Mouse (Mus musculus) hindbrain, embryonic 12.5 days (tissue): ENCODE measurements around the gene Ube2g1. TPM values are rescaled to one million over a fixed set of nuclear protein-coding genes. Genes with fewer than 3 reads are reported as not detected.

ENCODE experiments used
- ATAC-seq: fragments of 200-750 bp; cut with Nextera tagmentation; 2 replicates; pipeline ENCODE4 v1.8.0; 2017; ENCODE audit warnings: moderate TSS enrichment; ENCODE audit not compliant: low FRiP score
- H3K27ac ChIP-seq: fragments of 300-500 bp; sonication (generic); 2 replicates; pipeline ENCODE4 v1.5.1; 2016; ENCODE audit warnings: mild to moderate bottlenecking
- H3K27me3 ChIP-seq: fragments of 300-500 bp; sonication (generic); 2 replicates; pipeline ENCODE4 v1.6.1; 2016; ENCODE audit warnings: mild to moderate bottlenecking
- H3K36me3 ChIP-seq: fragments of 300-500 bp; sonication (generic); 2 replicates; pipeline ENCODE4 v1.6.1; 2016; ENCODE audit warnings: mild to moderate bottlenecking
- H3K4me1 ChIP-seq: fragments of 300-500 bp; sonication (generic); 2 replicates; pipeline ENCODE4 v1.6.1; 2016
- H3K4me2 ChIP-seq: fragments of 300-500 bp; sonication (generic); replicated peaks from 2 replicates; pipeline ENCODE4 v1.6.1; 2016; ENCODE audit warnings: mild to moderate bottlenecking
- H3K4me3 ChIP-seq: fragments of 300-500 bp; sonication (generic); 2 replicates; pipeline ENCODE4 v1.5.1; 2016; ENCODE audit warnings: mild to moderate bottlenecking
- H3K9ac ChIP-seq: fragments of 300-500 bp; sonication (generic); 2 replicates; pipeline ENCODE4 v1.6.1; 2016; ENCODE audit warnings: mild to moderate bottlenecking, moderate library complexity
- H3K9me3 ChIP-seq: fragments of 300-500 bp; sonication (generic); replicated peaks from 2 replicates; pipeline ENCODE4 v1.6.1; 2016; ENCODE audit warnings: mild to moderate bottlenecking
- WGBS: fragments of 180-500 bp; shearing (Covaris S2); methylation state at CpG from one replicate; pipeline ENCODE4 v1.1.7; 2016; 5-methylcytosine and 5-hydroxymethylcytosine counted together
- microRNA-seq: library from miRNA; unstranded; fragments of <30 nt; microRNA quantifications from one replicate; pipeline ENCODE4, GENCODE M21; 2017
- polyA plus RNA-seq: library from polyadenylated mRNA; unstranded; fragments of >200 nt; fragmentation: Nextera tagmentation; extraction: Ambion mirVana; gene quantifications from 2 replicates; pipeline ENCODE4 v1.2.1, GENCODE M21; 2016

Gene Ube2g1
- polyA plus RNA-seq, 1 experiment from 2014 or later = 115 TPM

GRCm38 (mm10) chr11:72712721-72713120, 105.6 kb downstream of the Ube2g1 start:
- 95% methylated on average over 5 of the region's 5 CpGs for WGBS
- Histone ChIP-seq H3K9me3 (no peaks in the 10 kb centered on the region), H3K4me1 (no peaks in the 10 kb centered on the region), H3K27me3 (no peaks in the 10 kb centered on the region), H3K9ac (no peak overlapping the region), H3K4me3 (no peak overlapping the region), H3K27ac (no peak overlapping the region), H3K4me2 (no peak overlapping the region), H3K36me3 (peaks cover 23% of the 10 kb centered on the region)
- no peak for ATAC-seq

- no peak for ATAC-seq
- Histone ChIP-seq H3K9ac (no peak overlapping the region), H3K27ac (no peak overlapping the region), H3K4me3 (no peak overlapping the region), H3K27me3 (no peaks in the 10 kb centered on the region), H3K4me2 (no peak overlapping the region), H3K4me1 (no peaks in the 10 kb centered on the region), H3K36me3 (peaks cover 23% of the 10 kb centered on the region), H3K9me3 (no peaks in the 10 kb centered on the region)
- 93% methylated on average over 3 of the region's 3 CpGs for WGBS
Observed at GRCm38 (mm10) chr11:72718161-72718560, 111.1 kb downstream of the Ube2g1 start.

- H3K9me3 ChIP-seq = no peaks in the 10 kb centered on the region
- no peaks in the 10 kb centered on the region for H3K27me3 ChIP-seq
- 59% methylated on average over 2 of the region's 2 CpGs for WGBS
- no peak overlapping the region for H3K27ac ChIP-seq
- no peak overlapping the region for H3K4me3 ChIP-seq
- no peaks in the 10 kb centered on the region for H3K4me1 ChIP-seq
- no peak overlapping the region for H3K4me2 ChIP-seq
- 0 out of 2 replicates have a peak, but pooled peaks cover 17% of the 10 kb centered on the region for H3K36me3 ChIP-seq
- H3K9ac ChIP-seq = no peak overlapping the region
- ATAC-seq = no peak
Observed at GRCm38 (mm10) chr11:72723165-72723564, 116.1 kb downstream of the Ube2g1 start.

- no peak overlapping the region for H3K4me2 ChIP-seq
- no peak overlapping the region for H3K27ac ChIP-seq
- H3K4me3 ChIP-seq = no peak overlapping the region
- H3K9me3 ChIP-seq = no peaks in the 10 kb centered on the region
- no peaks in the 10 kb centered on the region for H3K27me3 ChIP-seq
- no peaks in the 10 kb centered on the region for H3K4me1 ChIP-seq
- ATAC-seq = no peak
- H3K9ac ChIP-seq = no peak overlapping the region
- H3K36me3 ChIP-seq = peaks cover 23% of the 10 kb centered on the region
Observed at GRCm38 (mm10) chr11:72723871-72724270, 116.8 kb downstream of the Ube2g1 start.

GRCm38 (mm10) chr11:72726023-72726422, 118.9 kb downstream of the Ube2g1 start:
- Histone ChIP-seq H3K4me1 (no peaks in the 10 kb centered on the region), H3K4me2 (no peak overlapping the region), H3K27ac (no peak overlapping the region), H3K9ac (no peak overlapping the region), H3K9me3 (no peaks in the 10 kb centered on the region), H3K4me3 (no peak overlapping the region), H3K27me3 (no peaks in the 10 kb centered on the region), H3K36me3 (peaks cover 38% of the 10 kb centered on the region)
- ATAC-seq = no peak

- no peak overlapping the region for H3K27ac ChIP-seq
- H3K4me3 ChIP-seq = no peak overlapping the region
- peaks cover 53% of the 10 kb centered on the region for H3K36me3 ChIP-seq
- H3K9ac ChIP-seq = no peak overlapping the region
- H3K27me3 ChIP-seq = no peaks in the 10 kb centered on the region
- 94% methylated on average over 3 of the region's 3 CpGs for WGBS
- no peak for ATAC-seq
- no peaks in the 10 kb centered on the region; the same call in 1 of the 2 replicates for H3K4me1 ChIP-seq
- H3K4me2 ChIP-seq = no peak overlapping the region
- H3K9me3 ChIP-seq = no peaks in the 10 kb centered on the region
Observed at GRCm38 (mm10) chr11:72733736-72734135, 126.7 kb downstream of the Ube2g1 start.

- Histone ChIP-seq H3K4me1 (no peaks in the 10 kb centered on the region; the same call in 1 of the 2 replicates), H3K27ac (no peak overlapping the region), H3K9me3 (no peaks in the 10 kb centered on the region), H3K4me2 (no peak overlapping the region), H3K36me3 (peaks cover 56% of the 10 kb centered on the region), H3K27me3 (no peaks in the 10 kb centered on the region), H3K9ac (no peak overlapping the region), H3K4me3 (no peak overlapping the region)
- ATAC-seq = no peak
- 84% methylated on average over 4 of the region's 4 CpGs for WGBS
Observed at GRCm38 (mm10) chr11:72734840-72735518, 127.9 kb downstream of the Ube2g1 start.

- no peak for ATAC-seq
- H3K4me2 ChIP-seq = no peak overlapping the region
- H3K27me3 ChIP-seq = no peaks in the 10 kb centered on the region
- no peaks in the 10 kb centered on the region; the same call in 1 of the 2 replicates for H3K4me1 ChIP-seq
- no peak overlapping the region for H3K27ac ChIP-seq
- no peaks in the 10 kb centered on the region for H3K9me3 ChIP-seq
- 68% methylated on average over 2 of the region's 2 CpGs for WGBS
- H3K36me3 ChIP-seq = peaks cover 56% of the 10 kb centered on the region
- H3K4me3 ChIP-seq = no peak overlapping the region
- no peak overlapping the region for H3K9ac ChIP-seq
Observed at GRCm38 (mm10) chr11:72735519-72735860, 128.4 kb downstream of the Ube2g1 start.

Small RNAs within 50 kb of the gene (microRNA-seq; reads per million reads assigned to microRNA genes)
- not detected for gene Gm25678

Other genes starting within 250 kb of the Ube2g1 start
- 6.6 and 7.9 TPM in 2 replicates for gene Tekt1, start 244.8 kb upstream of the Ube2g1 start, polyA plus RNA-seq
- 14.5 and 15.3 TPM in 2 replicates for gene Smtnl2, start 195.6 kb upstream of the Ube2g1 start, polyA plus RNA-seq
- 0.32 TPM in 1 of 2 replicates, not detected in the other for gene Ggt6, start 171.8 kb upstream of the Ube2g1 start, polyA plus RNA-seq
- 112 and 123 TPM in 2 replicates for gene Mybbp1a, start 165.9 kb upstream of the Ube2g1 start, polyA plus RNA-seq
- 8.8 and 9.3 TPM in 2 replicates for gene Spns2, start 117.4 kb upstream of the Ube2g1 start, polyA plus RNA-seq
- 0.15 TPM in 1 of 2 replicates, not detected in the other for gene Spns3, start 56.8 kb upstream of the Ube2g1 start, polyA plus RNA-seq
- 33.4 and 35.0 TPM in 2 replicates for gene Ankfy1, start 82.7 kb downstream of the Ube2g1 start, polyA plus RNA-seq
- 5.7 and 6.3 TPM in 2 replicates for gene Cyb5d2, start 188.9 kb downstream of the Ube2g1 start, polyA plus RNA-seq
- gene Zzef1, start 188.9 kb downstream of the Ube2g1 start, polyA plus RNA-seq = 13.5 and 14.3 TPM in 2 replicates